Mouse (Mus musculus): ENCODE measurements around the gene Eci2.

DNA sequence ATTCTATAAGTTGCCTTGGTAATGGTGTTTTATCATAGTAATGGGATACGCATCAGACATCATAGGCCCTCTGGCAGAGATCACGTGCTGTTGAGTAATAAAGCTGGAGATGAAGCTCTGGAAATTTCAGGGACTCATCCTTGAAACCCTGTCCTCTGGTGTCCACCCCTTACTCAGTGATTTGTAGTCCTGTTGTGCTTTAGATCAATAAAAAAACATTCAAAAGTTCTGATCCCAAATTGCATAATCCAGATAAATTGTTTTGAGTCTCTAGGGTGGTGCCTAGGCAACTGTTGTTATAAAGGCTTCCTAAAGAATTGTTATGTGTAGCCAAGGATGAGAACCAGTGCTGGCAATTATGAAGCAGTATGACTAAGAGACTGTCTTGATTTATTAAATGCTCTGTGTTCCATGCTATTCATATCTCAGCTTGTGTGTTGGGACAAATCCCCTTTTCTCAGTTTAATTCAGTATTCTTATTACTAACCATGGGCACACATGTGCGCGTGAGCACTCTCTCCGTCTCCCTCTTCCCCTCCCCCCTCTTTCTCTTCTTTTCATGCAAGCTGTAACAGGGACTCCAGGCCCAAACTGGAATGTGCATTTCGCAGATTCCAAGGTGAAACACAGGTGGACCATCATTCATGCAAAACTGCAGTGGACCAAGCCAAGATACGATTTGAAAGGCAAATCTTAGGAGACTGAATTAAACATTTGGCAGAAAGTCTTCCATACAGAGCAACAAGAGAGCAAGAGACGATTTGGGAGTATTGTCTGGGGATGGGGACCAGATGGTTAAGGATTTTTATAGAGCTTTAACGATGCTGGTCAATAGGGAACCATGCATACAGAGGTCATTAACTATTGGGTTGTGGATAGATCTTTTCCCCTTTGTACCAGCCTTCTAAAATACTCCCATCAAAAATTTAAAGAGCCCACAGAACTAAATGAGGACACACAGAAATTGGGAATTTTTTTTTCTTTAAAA lies 43.9 kb upstream of the Eci2 start:
- TF ChIP-seq CTCF (IDR thresholded peaks at IDR 0.05; ENCODE audit: low read depth): no peak
- TF ChIP-seq EP300 (IDR thresholded peaks at IDR 0.05; ENCODE audit: low read depth): no peak

All from liver, embryonic 14.5 days (tissue).